Mouse (Mus musculus) intestine, postnatal 0 days (tissue): ENCODE data around the gene Crebzf. TPM values are rescaled to one million over a fixed set of nuclear protein-coding genes. Genes with fewer than 3 reads are reported as not detected.

Experiments used
- ATAC-seq: fragments of 200-750 bp; cut with Nextera tagmentation; 2 replicates; pipeline ENCODE4 v1.8.0; 2017; ENCODE audit warnings: mild to moderate bottlenecking, moderate TSS enrichment, moderate library complexity
- H3K27ac ChIP-seq: fragments of 300-500 bp; sonication (generic); 2 replicates; pipeline ENCODE4 v1.5.1; 2014; ENCODE audit warnings: mild to moderate bottlenecking, low read depth, low read length, moderate library complexity
- H3K27me3 ChIP-seq: fragments of 300-500 bp; sonication (generic); replicated peaks from 2 replicates; pipeline ENCODE4 v1.6.1; 2014; ENCODE audit warnings: low read length, mixed read lengths; ENCODE audit not compliant: control insufficient read depth, insufficient read depth
- H3K36me3 ChIP-seq: fragments of 300-500 bp; sonication (generic); 2 replicates; pipeline ENCODE4 v1.6.1; 2014; ENCODE audit warnings: mild to moderate bottlenecking, moderate library complexity; ENCODE audit not compliant: control insufficient read depth, insufficient read depth
- H3K4me1 ChIP-seq: fragments of 300-500 bp; sonication (generic); replicated peaks from 2 replicates; pipeline ENCODE4 v1.6.1; 2014; ENCODE audit warnings: antibody characterized with exemption, low read length, mixed read lengths; ENCODE audit not compliant: control insufficient read depth, insufficient read depth
- H3K4me2 ChIP-seq: fragments of 300-500 bp; sonication (generic); replicated peaks from 2 replicates; pipeline ENCODE4 v1.6.1; 2014; ENCODE audit warnings: low read depth, mild to moderate bottlenecking, moderate library complexity
- H3K4me3 ChIP-seq: fragments of 300-500 bp; sonication (generic); 2 replicates; pipeline ENCODE4 v1.5.1; 2014; ENCODE audit warnings: low read depth, low read length
- H3K9ac ChIP-seq: fragments of 300-500 bp; sonication (generic); 2 replicates; pipeline ENCODE4 v1.6.1; 2014; ENCODE audit warnings: mild to moderate bottlenecking, low read depth, low read length
- H3K9me3 ChIP-seq: fragments of 300-500 bp; sonication (generic); 2 replicates; pipeline ENCODE4 v1.6.1; 2016; ENCODE audit warnings: mixed run types; ENCODE audit not compliant: control insufficient read depth
- CTCF ChIP-seq: sonication (generic); IDR thresholded peaks from 2 replicates; pipeline ENCODE4 v1.5.1; 2016; ENCODE audit warnings: low read depth, mild to moderate bottlenecking, control low read depth, antibody characterized with exemption, moderate library complexity
- WGBS: fragments of 180-500 bp; shearing (Covaris S2); extraction: QIAGEN DNeasy Blood & Tissue Kit; methylation state at CpG from one replicate; pipeline ENCODE4 v1.1.7; 2014; 5-methylcytosine and 5-hydroxymethylcytosine counted together
- polyA plus RNA-seq: library from polyadenylated mRNA; unstranded; fragments of >200 nt; fragmentation: Nextera tagmentation; extraction: Ambion mirVana; gene quantifications from 2 replicates; pipeline ENCODE4 v1.2.1, GENCODE M21; 2015

Crebzf gene
- polyA plus RNA-seq, 1 experiment from 2014 or later: 19.3 TPM

DNA sequence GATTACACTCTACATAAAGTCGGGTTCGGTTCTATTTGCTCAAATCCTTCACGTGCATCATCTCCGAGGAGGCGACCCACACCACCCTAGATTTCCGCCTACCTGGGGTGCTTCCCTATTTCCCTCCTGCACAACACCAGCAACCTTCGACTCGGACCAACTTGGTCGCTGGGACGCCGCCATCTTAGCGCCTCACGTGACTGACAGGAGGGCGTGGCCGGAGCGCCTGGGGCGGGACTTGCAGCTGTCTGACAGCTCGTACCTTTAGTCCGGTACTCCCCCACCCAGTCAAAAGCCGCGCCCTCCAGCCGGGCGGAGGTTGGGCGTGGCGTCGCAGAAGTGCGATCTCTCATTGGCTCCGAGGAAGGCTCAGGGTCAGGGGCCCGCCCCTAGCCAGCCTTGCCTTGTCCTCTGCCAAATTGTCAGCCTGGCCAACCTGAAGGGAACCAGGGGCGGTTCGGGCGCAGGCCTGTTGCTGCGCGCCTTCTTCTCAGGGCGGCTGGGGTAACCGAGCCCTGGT, 33.3 kb downstream of the Crebzf start, which contains the start of gene Tmem126b:
TSS of gene Tmem126b (minus strand) at position 209 of the 520 bp plus-strand sequence.
- Histone ChIP-seq H3K27me3 (peaks cover 7% of the 10 kb centered on the region), H3K27ac (peak within 1 kb of the TSS; percentile 71), H3K9me3 (no peaks in the 10 kb centered on the region), H3K4me3 (peak within 1 kb of the TSS; percentile 62), H3K4me1 (0 out of 2 replicates have a peak, but pooled peaks cover 3% of the 10 kb centered on the region), H3K9ac (peak within 1 kb of the TSS; percentile 66), H3K36me3 (0 out of 2 replicates have a peak, but pooled peaks cover 6% of the 10 kb centered on the region), H3K4me2 (peak within 1 kb of the TSS; percentile 96)
- TF ChIP-seq CTCF: no peak
- peak; percentile 100 for ATAC-seq
- under 1% methylated on average over 36 of the region's 36 CpGs for WGBS

DNA sequence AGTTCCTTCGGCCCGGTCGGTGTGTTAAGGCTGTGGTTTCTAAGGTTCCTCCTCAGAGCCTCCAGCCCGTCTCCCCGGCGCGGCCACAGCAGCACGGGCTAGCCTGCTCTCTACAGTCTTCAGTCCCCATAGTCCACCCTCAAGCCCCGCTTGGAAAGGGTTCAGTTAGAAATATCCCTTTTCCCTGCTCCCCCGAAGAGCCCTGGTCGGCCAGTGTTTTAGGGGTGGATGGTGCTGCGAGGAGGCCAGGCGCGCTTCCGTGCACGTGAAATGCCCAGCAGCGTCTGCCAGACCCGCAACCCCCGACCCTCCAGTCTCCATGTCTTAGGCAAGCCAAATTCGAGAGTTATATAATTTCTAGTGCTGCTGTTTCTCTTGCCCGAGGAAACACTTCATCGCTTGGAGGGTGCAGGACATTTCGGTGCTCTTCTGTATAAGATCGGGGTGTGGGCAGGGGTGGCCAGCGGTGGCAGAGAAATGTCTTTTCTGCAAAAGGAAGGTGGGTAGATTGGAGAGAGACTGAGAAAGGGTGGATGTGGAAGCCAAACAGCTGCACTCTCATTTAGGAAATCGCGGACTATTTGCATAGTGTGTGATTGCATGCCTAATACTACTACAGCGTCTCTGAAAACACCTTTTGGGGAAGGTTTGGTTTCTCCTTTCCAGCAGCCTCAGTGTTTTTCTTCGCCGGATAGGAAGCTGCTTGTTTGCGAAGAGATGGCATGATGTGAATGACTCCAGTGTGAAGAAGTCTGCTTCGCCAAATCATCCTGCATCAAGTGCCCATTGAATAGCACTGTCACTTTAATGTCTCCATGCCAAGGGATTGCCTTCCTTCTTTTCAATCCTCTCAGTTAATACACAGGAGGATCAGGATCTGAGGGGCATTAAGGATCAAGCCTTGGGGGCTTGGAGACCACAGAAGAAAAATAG, 34.0 kb downstream of the Crebzf start, which contains the start of gene Dlg2:
TSS of gene Dlg2 (plus strand) at position 360 of the 933 bp plus-strand sequence.
- under 1% methylated on average over 32 of the region's 32 CpGs for WGBS
- Histone ChIP-seq H3K4me3 (peak within 1 kb of the TSS; percentile 62), H3K36me3 (0 out of 2 replicates have a peak, but pooled peaks cover 6% of the 10 kb centered on the region), H3K9me3 (no peaks in the 10 kb centered on the region), H3K4me1 (0 out of 2 replicates have a peak, but pooled peaks cover 3% of the 10 kb centered on the region), H3K27ac (peak within 1 kb of the TSS; percentile 71), H3K27me3 (peaks cover 7% of the 10 kb centered on the region), H3K4me2 (peak within 1 kb of the TSS; percentile 96), H3K9ac (peak within 1 kb of the TSS; percentile 66)
- ATAC-seq: peak; percentile 74
- no peak for TF ChIP-seq CTCF

DNA sequence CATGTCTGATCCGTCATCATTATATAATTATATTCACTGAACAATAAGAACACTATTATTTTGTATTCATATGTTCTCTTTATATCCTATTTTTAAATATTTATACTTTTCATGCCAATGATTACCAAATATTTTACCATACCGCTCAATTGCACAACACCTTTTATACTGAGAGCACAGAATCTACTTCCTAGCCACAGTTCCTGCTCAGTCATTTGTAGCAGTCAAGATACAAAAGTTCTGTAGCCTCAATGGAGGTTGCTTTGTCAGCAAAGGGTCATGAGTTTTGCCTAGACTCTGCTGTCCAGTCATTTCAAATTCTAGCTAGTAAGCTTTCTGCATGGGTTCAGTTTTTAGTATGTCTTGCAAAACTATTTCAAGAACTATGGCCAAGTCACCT, 40.1 kb downstream of the Crebzf start:
- no peak for ATAC-seq
- no peak overlapping the region for H3K4me3 ChIP-seq
- no peaks in the 10 kb centered on the region for H3K36me3 ChIP-seq
- H3K4me2 ChIP-seq: no peak overlapping the region
- no peak overlapping the region for H3K9ac ChIP-seq
- no peak overlapping the region for H3K27ac ChIP-seq
- H3K9me3 ChIP-seq: no peaks in the 10 kb centered on the region
- no peak for TF ChIP-seq CTCF
- WGBS: 80% methylated on average over 2 of the region's 2 CpGs
- H3K4me1 ChIP-seq: no peaks in the 10 kb centered on the region
- H3K27me3 ChIP-seq: peaks cover 6% of the 10 kb centered on the region; the same call in 1 of the 2 replicates

Other genes with a start within 250 kb of the Crebzf start
- gene Ccdc83, start 177.0 kb upstream of the Crebzf start, polyA plus RNA-seq: not detected in 2 replicates
- 7.0 and 7.4 TPM in 2 replicates for gene Sytl2, start 140.5 kb upstream of the Crebzf start, polyA plus RNA-seq
- 0.31 and 0.47 TPM in 2 replicates for gene Ccdc89, start 16.2 kb upstream of the Crebzf start, polyA plus RNA-seq
- gene Tmem126a, start 14.5 kb downstream of the Crebzf start, polyA plus RNA-seq: 125 and 136 TPM in 2 replicates
- 29.0 and 32.0 TPM in 2 replicates for gene Tmem126b, start 33.3 kb downstream of the Crebzf start, polyA plus RNA-seq
- 1.1 TPM in 2 replicates for gene Dlg2, start 33.9 kb downstream of the Crebzf start, polyA plus RNA-seq